Mouse (Mus musculus): Measurements from ENCODE around the gene Id3. TPM values are rescaled to one million over a fixed set of nuclear protein-coding genes. Genes with fewer than 3 reads are reported as not detected.

Gene Id3
- polyA plus RNA-seq, 1 experiment: 33.8 TPM

GRCm38 (mm10) chr4:136104590-136105337, 38.5 kb upstream of the Id3 start:
- Histone ChIP-seq H3K4me3 (replicated peaks; ENCODE audit: control insufficient read depth, low read depth, low read length) (no peak overlapping the region), H3K4me1 (ENCODE audit: control insufficient read depth, insufficient read depth, low read length) (no peaks in the 10 kb centered on the region), H3K27ac (ENCODE audit: control insufficient read depth, insufficient read depth, low read depth, low read length, poor library complexity) (no peak overlapping the region)
- TF ChIP-seq POLR2A (IDR thresholded peaks at IDR 0.05; ENCODE audit: borderline replicate concordance, control insufficient read depth, low read depth, low read length) (no peak), CTCF (IDR thresholded peaks at IDR 0.05; ENCODE audit: control insufficient read depth, insufficient read depth, low read length) (no peak)
- 83% methylated on average over 18 of the region's 18 CpGs for WGBS

GRCm38 (mm10) chr4:136106880-136107301, 36.4 kb upstream of the Id3 start:
- TF ChIP-seq CTCF (IDR thresholded peaks at IDR 0.05; ENCODE audit: control insufficient read depth, insufficient read depth, low read length): no peak
- TF ChIP-seq POLR2A (IDR thresholded peaks at IDR 0.05; ENCODE audit: borderline replicate concordance, control insufficient read depth, low read depth, low read length): no peak
- no peaks in the 10 kb centered on the region for H3K4me1 ChIP-seq (ENCODE audit: control insufficient read depth, insufficient read depth, low read length)
- H3K27ac ChIP-seq (ENCODE audit: control insufficient read depth, insufficient read depth, low read depth, low read length, poor library complexity): no peak overlapping the region
- 75% methylated on average over 7 of the region's 7 CpGs for WGBS
- H3K4me3 ChIP-seq (replicated peaks; ENCODE audit: control insufficient read depth, low read depth, low read length): no peak overlapping the region

GRCm38 (mm10) chr4:136109153-136109552, 34.1 kb upstream of the Id3 start:
- TF ChIP-seq POLR2A (IDR thresholded peaks at IDR 0.05; ENCODE audit: borderline replicate concordance, control insufficient read depth, low read depth, low read length): no peak
- no peak overlapping the region for H3K27ac ChIP-seq (ENCODE audit: control insufficient read depth, insufficient read depth, low read depth, low read length, poor library complexity)
- H3K4me1 ChIP-seq (ENCODE audit: control insufficient read depth, insufficient read depth, low read length): no peaks in the 10 kb centered on the region
- WGBS: 74% methylated on average over 2 of the region's 2 CpGs
- H3K4me3 ChIP-seq (replicated peaks; ENCODE audit: control insufficient read depth, low read depth, low read length): no peak overlapping the region

- WGBS: 79% methylated on average over 10 of the region's 10 CpGs
Measured at GRCm38 (mm10) chr4:136109941-136110900, 33.1 kb upstream of the Id3 start.

GRCm38 (mm10) chr4:136112344-136112743, 31.0 kb upstream of the Id3 start:
- WGBS: 55% methylated on average over 5 of the region's 5 CpGs
- TF ChIP-seq CTCF (IDR thresholded peaks at IDR 0.05; ENCODE audit: control insufficient read depth, insufficient read depth, low read length) (no peak), POLR2A (IDR thresholded peaks at IDR 0.05; ENCODE audit: borderline replicate concordance, control insufficient read depth, low read depth, low read length) (no peak)
- Histone ChIP-seq H3K27ac (ENCODE audit: control insufficient read depth, insufficient read depth, low read depth, low read length, poor library complexity) (no peak overlapping the region), H3K4me1 (ENCODE audit: control insufficient read depth, insufficient read depth, low read length) (no peaks in the 10 kb centered on the region), H3K4me3 (replicated peaks; ENCODE audit: control insufficient read depth, low read depth, low read length) (no peak overlapping the region)

More at GRCm38 (mm10) chr4:136109941-136110900, 33.1 kb upstream of the Id3 start:
- no peak overlapping the region for H3K27ac ChIP-seq (ENCODE audit: control insufficient read depth, insufficient read depth, low read depth, low read length, poor library complexity)
- H3K4me1 ChIP-seq (ENCODE audit: control insufficient read depth, insufficient read depth, low read length): no peaks in the 10 kb centered on the region
- no peak overlapping the region for H3K4me3 ChIP-seq (replicated peaks; ENCODE audit: control insufficient read depth, low read depth, low read length)
- TF ChIP-seq CTCF (IDR thresholded peaks at IDR 0.05; ENCODE audit: control insufficient read depth, insufficient read depth, low read length) (no peak), POLR2A (IDR thresholded peaks at IDR 0.05; ENCODE audit: borderline replicate concordance, control insufficient read depth, low read depth, low read length) (no peak)

- H3K27ac ChIP-seq (ENCODE audit: control insufficient read depth, insufficient read depth, low read depth, low read length, poor library complexity): no peak overlapping the region
- TF ChIP-seq CTCF (IDR thresholded peaks at IDR 0.05; ENCODE audit: control insufficient read depth, insufficient read depth, low read length) (no peak), POLR2A (IDR thresholded peaks at IDR 0.05; ENCODE audit: borderline replicate concordance, control insufficient read depth, low read depth, low read length) (no peak)
- 87% methylated on average over 5 of the region's 5 CpGs for WGBS
Measured at GRCm38 (mm10) chr4:136114747-136115146, 28.6 kb upstream of the Id3 start.

GRCm38 (mm10) chr4:136117022-136117421, 26.3 kb upstream of the Id3 start:
- H3K4me3 ChIP-seq (replicated peaks; ENCODE audit: control insufficient read depth, low read depth, low read length): no peak overlapping the region
- H3K27ac ChIP-seq (ENCODE audit: control insufficient read depth, insufficient read depth, low read depth, low read length, poor library complexity): no peak overlapping the region
- no peaks in the 10 kb centered on the region; the same call in 1 of the 2 replicates for H3K4me1 ChIP-seq (ENCODE audit: control insufficient read depth, insufficient read depth, low read length)
- 35% methylated on average over 13 of the region's 13 CpGs for WGBS
- TF ChIP-seq POLR2A (IDR thresholded peaks at IDR 0.05; ENCODE audit: borderline replicate concordance, control insufficient read depth, low read depth, low read length) (no peak), CTCF (IDR thresholded peaks at IDR 0.05; ENCODE audit: control insufficient read depth, insufficient read depth, low read length) (no peak)

More at GRCm38 (mm10) chr4:136114747-136115146, 28.6 kb upstream of the Id3 start:
- Histone ChIP-seq H3K4me1 (ENCODE audit: control insufficient read depth, insufficient read depth, low read length) (no peaks in the 10 kb centered on the region), H3K4me3 (replicated peaks; ENCODE audit: control insufficient read depth, low read depth, low read length) (no peak overlapping the region)

- Histone ChIP-seq H3K4me1 (ENCODE audit: control insufficient read depth, insufficient read depth, low read length) (peaks cover 8% of the 10 kb centered on the region), H3K27ac (ENCODE audit: control insufficient read depth, insufficient read depth, low read depth, low read length, poor library complexity) (no peak overlapping the region), H3K4me3 (replicated peaks; ENCODE audit: control insufficient read depth, low read depth, low read length) (no peak overlapping the region)
- TF ChIP-seq CTCF (IDR thresholded peaks at IDR 0.05; ENCODE audit: control insufficient read depth, insufficient read depth, low read length): no peak
- TF ChIP-seq POLR2A (IDR thresholded peaks at IDR 0.05; ENCODE audit: borderline replicate concordance, control insufficient read depth, low read depth, low read length): no peak
- WGBS: 16% methylated on average over 16 of the region's 16 CpGs
Measured at GRCm38 (mm10) chr4:136120041-136120440, 23.3 kb upstream of the Id3 start.
